Mouse (Mus musculus): Measurements from ENCODE around the gene Thoc5.

GRCm38 (mm10) chr11:4916068-4916467 lies 20.9 kb downstream of the Thoc5 start:
- TF ChIP-seq GATA1 (IDR thresholded peaks at IDR 0.05; ENCODE audit: low read length) (no peak), TAL1 (IDR thresholded peaks at IDR 0.05; ENCODE audit: low read length) (no peak)
